Mouse (Mus musculus) urinary bladder, postnatal 4 days (tissue): ENCODE results near the gene Hoxb3.
A peak's percentile ranks its signal among the peaks of the same experiment; 100 is the strongest.

ENCODE experiments used
- DNase-seq, 2 experiments: peaks; one replicate each; pipeline ENCODE4 v3.0.0; 2021 to 2022; ENCODE audit warnings: low spot score in 2 of 2

Hoxb3 gene

GRCm38 (mm10) chr11:96302381-96303150 lies 20.6 kb upstream of the Hoxb3 start:
- DNase-seq = no peak

GRCm38 (mm10) chr11:96303151-96304099 lies 19.7 kb upstream of the Hoxb3 start, which contains the start of gene Hoxb5:
Gene Hoxb5, plus strand, starts transcription at chr11:96303336.
- DNase-seq = peak in 1 of 2 experiments; percentile 80

- no peak for DNase-seq
Measured at GRCm38 (mm10) chr11:96304381-96305195, 18.5 kb upstream of the Hoxb3 start.

GRCm38 (mm10) chr11:96305505-96306182 lies 17.5 kb upstream of the Hoxb3 start:
- DNase-seq = no peak

GRCm38 (mm10) chr11:96306183-96306907 lies 16.8 kb upstream of the Hoxb3 start:
- no peak for DNase-seq

GRCm38 (mm10) chr11:96306908-96307269 lies 16.2 kb upstream of the Hoxb3 start:
- DNase-seq = no peak

GRCm38 (mm10) chr11:96308763-96309162 lies 14.4 kb upstream of the Hoxb3 start:
- DNase-seq = no peak

GRCm38 (mm10) chr11:96309288-96309687 lies 13.8 kb upstream of the Hoxb3 start:
- DNase-seq = no peak

GRCm38 (mm10) chr11:96310183-96310938 lies 12.8 kb upstream of the Hoxb3 start:
- no peak for DNase-seq

- no peak for DNase-seq
Measured at GRCm38 (mm10) chr11:96311097-96311496, 12.0 kb upstream of the Hoxb3 start.

- no peak for DNase-seq
Measured at GRCm38 (mm10) chr11:96311520-96312417, 11.4 kb upstream of the Hoxb3 start.

- DNase-seq = no peak
Measured at GRCm38 (mm10) chr11:96313134-96313533, 10.0 kb upstream of the Hoxb3 start.

GRCm38 (mm10) chr11:96313806-96314428 lies 9.2 kb upstream of the Hoxb3 start:
- DNase-seq = no peak

- no peak for DNase-seq
Measured at GRCm38 (mm10) chr11:96314671-96315343, 8.3 kb upstream of the Hoxb3 start.

- DNase-seq = no peak
Measured at GRCm38 (mm10) chr11:96315344-96315681, 7.8 kb upstream of the Hoxb3 start.

GRCm38 (mm10) chr11:96316696-96317607 lies 6.2 kb upstream of the Hoxb3 start:
- DNase-seq = no peak
